Comparison of ENCODE assay signal across 23 mouse cellular contexts in the genomic region with DNA sequence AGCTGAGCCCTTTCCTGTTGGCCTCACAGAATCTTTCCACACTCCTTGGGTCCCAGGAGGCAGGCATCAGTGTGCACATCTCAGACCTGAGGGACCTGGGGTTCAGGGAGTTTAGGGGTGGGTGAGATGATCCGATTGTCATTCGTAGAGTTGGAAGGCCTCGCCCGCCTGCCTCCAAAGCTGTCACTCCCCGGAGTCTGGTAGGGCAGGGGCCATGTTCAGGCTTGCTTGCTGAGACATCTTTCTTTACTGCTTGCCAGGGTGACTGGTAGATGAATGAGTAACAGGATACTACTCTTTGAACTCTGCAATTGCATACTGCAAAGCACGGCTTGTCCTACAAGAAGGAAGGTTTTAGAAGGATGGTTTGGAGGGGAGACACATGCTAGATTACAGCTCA. TPM values are rescaled to one million over a fixed set of nuclear protein-coding genes. Genes with fewer than 3 reads are reported as not detected.
A peak's percentile ranks its signal among the peaks of the same experiment; 100 is the strongest.
DNase-seq lines count a peak whose midpoint lies in the region; ATAC-seq and TF ChIP-seq lines count a peak whose summit lies in the region.
"Had no signal": no experiment of that assay in that cellular context is flagged by ENCODE, and none has a peak within 500 bp of the region (broad histone marks: within the 10 kb centered on the region; RNA-seq: fewer than 3 reads in every experiment).

No protein-coding gene starts in this region.

- H3K9ac ChIP-seq in CH12.LX (ENCODE audit: insufficient read depth, low read depth) = no peak overlapping the region
- no peak overlapping the region for H3K9ac ChIP-seq in intestine, postnatal 0 days (ENCODE audit: low read depth, low read length)
- H3K9ac ChIP-seq in kidney, embryonic 14.5 days (ENCODE audit: low read depth, low read length) = no peak overlapping the region
- no peak overlapping the region for H3K9ac ChIP-seq in neural tube, embryonic 15.5 days (replicated peaks)
- H3K9ac ChIP-seq: heart, embryonic 15.5 days had no signal

- WGBS in intestine, postnatal 0 days = 49% methylated on average over 6 of the region's 6 CpGs
- WGBS in kidney, embryonic 14.5 days = 75% methylated on average over 6 of the region's 6 CpGs
- WGBS in neural tube, embryonic 15.5 days = 89% methylated on average over 6 of the region's 6 CpGs

- in situ Hi-C loops in CH12.LX (cut with MboI; ENCODE audit: low pct_ligation_motif_present, low pct_unique_long_range_greater_than_20kb, low sequenced_read_pairs) = no loop called here

- TF ChIP-seq CTCF in CH12.LX (conservative IDR thresholded peaks at IDR 0.05 in 1 of 2, IDR thresholded peaks at IDR 0.05 in 1 of 2; ENCODE audit: low read depth in 2 of 2, low read length in 2 of 2) = no peak
- TF ChIP-seq CTCF in intestine, postnatal 0 days (IDR thresholded peaks at IDR 0.05; ENCODE audit: low read depth) = no peak

- TF ChIP-seq EP300 in CH12.LX (IDR thresholded peaks at IDR 0.05; ENCODE audit: low read length) = peak; percentile 31; the same call in 1 of the 2 replicates

- no peaks in the 10 kb centered on the region for H3K36me3 ChIP-seq in CH12.LX (replicated peaks in 1 of 2; ENCODE audit: control insufficient read depth in 1 of 2, insufficient read depth in 1 of 2, low read length in 1 of 2)
- H3K36me3 ChIP-seq in intestine, postnatal 0 days (ENCODE audit: control insufficient read depth, insufficient read depth) = no peaks in the 10 kb centered on the region
- H3K36me3 ChIP-seq in kidney, embryonic 14.5 days (ENCODE audit: control insufficient read depth, insufficient read depth, low read length) = no peaks in the 10 kb centered on the region
- H3K36me3 ChIP-seq in neural tube, embryonic 15.5 days = no peaks in the 10 kb centered on the region
- H3K36me3 ChIP-seq: heart, embryonic 15.5 days; midbrain, embryonic 10.5 days had no signal

- TF ChIP-seq RAD21 in CH12.LX (IDR thresholded peaks at IDR 0.05; ENCODE audit: low read depth, low read length) = no peak

- no peak overlapping the region for H3K27ac ChIP-seq in CH12.LX (ENCODE audit: insufficient read depth, low read depth)
- H3K27ac ChIP-seq in intestine, postnatal 0 days (ENCODE audit: low read depth, low read length) = no peak overlapping the region
- H3K27ac ChIP-seq in kidney, embryonic 14.5 days (ENCODE audit: low read depth, low read length) = 0 out of 2 replicates have a peak overlapping the region, but pooled peaks have one; percentile 24
- no peak overlapping the region for H3K27ac ChIP-seq in neural tube, embryonic 15.5 days (replicated peaks)
- H3K27ac ChIP-seq: gastrocnemius, adult 2 months; heart, embryonic 15.5 days; left cerebral cortex, adult 2 months; macrophage; midbrain, embryonic 10.5 days had no signal

- H3K4me3 ChIP-seq in CH12.LX (replicated peaks in 1 of 3; ENCODE audit: low read depth in 2 of 3, low read length in 2 of 3, poor library complexity in 1 of 3) = no peak overlapping the region
- no peak overlapping the region for H3K4me3 ChIP-seq in intestine, postnatal 0 days (ENCODE audit: low read depth, low read length)
- no peak overlapping the region for H3K4me3 ChIP-seq in kidney, embryonic 14.5 days (ENCODE audit: low read length)
- no peak overlapping the region for H3K4me3 ChIP-seq in neural tube, embryonic 15.5 days (replicated peaks)
- H3K4me3 ChIP-seq: erythroblast, embryonic 14.5 days; gastrocnemius, adult 2 months; heart, embryonic 15.5 days; left cerebral cortex, adult 2 months; midbrain, embryonic 10.5 days had no signal

- H3K9me3 ChIP-seq in CH12.LX (replicated peaks; ENCODE audit: low read length) = no peaks in the 10 kb centered on the region
- H3K9me3 ChIP-seq in intestine, postnatal 0 days (ENCODE audit: control insufficient read depth) = no peaks in the 10 kb centered on the region
- no peaks in the 10 kb centered on the region for H3K9me3 ChIP-seq in kidney, embryonic 14.5 days (ENCODE audit: control insufficient read depth, low read length)
- no peaks in the 10 kb centered on the region for H3K9me3 ChIP-seq in neural tube, embryonic 15.5 days (replicated peaks)
- H3K9me3 ChIP-seq: heart, embryonic 15.5 days; midbrain, embryonic 10.5 days had no signal

- H3K4me1 ChIP-seq in CH12.LX (ENCODE audit: control insufficient read depth in 1 of 2, insufficient read depth in 2 of 2) = peaks cover 3 to 20% of the 10 kb centered on the region in 2 experiments
- no peaks in the 10 kb centered on the region for H3K4me1 ChIP-seq in intestine, postnatal 0 days (replicated peaks; ENCODE audit: control insufficient read depth, insufficient read depth, low read length)
- no peaks in the 10 kb centered on the region for H3K4me1 ChIP-seq in kidney, embryonic 14.5 days (ENCODE audit: control insufficient read depth, insufficient read depth, low read length)
- H3K4me1 ChIP-seq in neural tube, embryonic 15.5 days = no peaks in the 10 kb centered on the region
- H3K4me1 ChIP-seq: heart, embryonic 15.5 days; midbrain, embryonic 10.5 days had no signal

- H3K79me2 ChIP-seq in CH12.LX (replicated peaks; ENCODE audit: control insufficient read depth, extremely low read depth, insufficient read depth, poor library complexity, severe bottlenecking) = no peaks in the 10 kb centered on the region

- peak; percentile 45; the same call in 1 of the 2 replicates for ATAC-seq in intestine, postnatal 0 days
- ATAC-seq in kidney, embryonic 14.5 days (ENCODE audit: low FRiP score, low TSS enrichment) = no peak
- ATAC-seq in neural tube, embryonic 15.5 days (ENCODE audit: low FRiP score) = no peak
- ATAC-seq: CD4-positive, CD25-positive, alpha-beta regulatory T cell, adult 4 months; forebrain, embryonic 14.5 days; hindbrain, embryonic 16.5 days had no signal

- peak; percentile 27 for DNase-seq in CH12.LX (ENCODE audit: extremely low read depth)
- DNase-seq in kidney, postnatal 25 days = peak; percentile 35 to 68
- no peak for DNase-seq in adipocyte (ENCODE audit: low spot score)
- no peak for DNase-seq in cerebellum, adult 9-11 months
- DNase-seq: adrenal gland, postnatal 36 days; cerebellum, adult 9-10 months; gastrocnemius, adult 2 months; layer of hippocampus, adult 9-11 months; liver had no signal

- TF ChIP-seq POLR2A in CH12.LX (IDR thresholded peaks at IDR 0.05; ENCODE audit: low read depth, low read length) = no peak

- H3K27me3 ChIP-seq in CH12.LX (replicated peaks) = peaks cover 1% of the 10 kb centered on the region
- H3K27me3 ChIP-seq in intestine, postnatal 0 days (replicated peaks; ENCODE audit: control insufficient read depth, insufficient read depth, low read length) = no peaks in the 10 kb centered on the region
- H3K27me3 ChIP-seq in kidney, embryonic 14.5 days (ENCODE audit: control insufficient read depth, insufficient read depth, low read length) = no peaks in the 10 kb centered on the region
- H3K27me3 ChIP-seq in neural tube, embryonic 15.5 days (replicated peaks) = no peaks in the 10 kb centered on the region

- no peak overlapping the region for H3K4me2 ChIP-seq in CH12.LX (ENCODE audit: insufficient read depth, low read depth, poor library complexity, severe bottlenecking)
- no peak overlapping the region for H3K4me2 ChIP-seq in intestine, postnatal 0 days (replicated peaks; ENCODE audit: low read depth)
- no peak overlapping the region for H3K4me2 ChIP-seq in kidney, embryonic 14.5 days (replicated peaks; ENCODE audit: low read depth, low read length)
- H3K4me2 ChIP-seq in neural tube, embryonic 15.5 days = no peak overlapping the region
- H3K4me2 ChIP-seq: heart, embryonic 15.5 days had no signal

- dilution Hi-C loops in CH12.LX (cut with MboI; ENCODE audit: extremely low pct_ligation_motif_present, extremely low pct_unique_long_range_greater_than_20kb, low sequenced_read_pairs) = no loop called here

TF ChIP-seq in CH12.LX, 34 proteins besides CTCF, POLR2A, EP300 and RAD21:
- TF ChIP-seq MYC (IDR thresholded peaks at IDR 0.05; ENCODE audit: low read depth, low read length) (no peak), ZMIZ1 (IDR thresholded peaks at IDR 0.05; ENCODE audit: low read depth, low read length) (no peak), KAT2A (IDR thresholded peaks at IDR 0.05; ENCODE audit: insufficient replicate concordance, low read length) (no peak), ZKSCAN1 (IDR thresholded peaks at IDR 0.05; ENCODE audit: borderline replicate concordance, low read depth, low read length) (no peak), GABPA (IDR thresholded peaks at IDR 0.05; ENCODE audit: insufficient replicate concordance, low read depth, low read length) (no peak), POLR2AphosphoS2 (IDR thresholded peaks at IDR 0.05; ENCODE audit: low read depth, low read length) (no peak), HCFC1 (IDR thresholded peaks at IDR 0.05; ENCODE audit: low read depth, low read length) (no peak), MAZ (IDR thresholded peaks at IDR 0.05; ENCODE audit: low read depth, low read length) (no peak), NELFE (IDR thresholded peaks at IDR 0.05; ENCODE audit: low read depth, low read length) (no peak), UBTF (IDR thresholded peaks at IDR 0.05; ENCODE audit: low read depth, low read length) (no peak), TBP (conservative IDR thresholded peaks at IDR 0.05; ENCODE audit: low read depth, low read length) (no peak)

RNA-seq across cellular contexts. Expression of a gene that starts 52.0 kb away (rescaled TPM):
- not detected in 2 replicates for total RNA-seq in CH12.LX (2012; rRNA removed)
- not detected in 2 replicates for total RNA-seq in CH12.LX (2014; rRNA removed)
- not detected in 2 replicates for polyA plus RNA-seq in CH12.LX (2012; ENCODE audit: insufficient read length, low read depth)
- polyA plus RNA-seq in intestine, postnatal 0 days (2015; fragmentation: Nextera tagmentation; extraction: Ambion mirVana) = 0.76 and 0.94 TPM in 2 replicates
- 15.8 and 19.4 TPM in 2 replicates for polyA plus RNA-seq in kidney, embryonic 14.5 days (2014; fragmentation: Nextera tagmentation; extraction: Ambion mirVana)
- 3.1 and 3.6 TPM in 2 replicates for polyA plus RNA-seq in neural tube, embryonic 15.5 days (2015; fragmentation: Nextera tagmentation; extraction: Ambion mirVana)
- total RNA-seq: hematopoietic stem cell, adult 5-6 weeks; neutrophil, adult 5-6 weeks had no signal
- polyA plus RNA-seq: CD4-positive, CD25-positive, alpha-beta regulatory T cell, adult 4 months; erythroblast, embryonic 14.5 days; liver, embryonic 16.5 days; macrophage had no signal

Comparison
In these comparisons a context has a peak if more than half of its experiments do, and no peak if none do; other contexts are left out.
1. DNase-seq: peak in CH12.LX (single experiment) and kidney, postnatal 25 days (2 of 2); none in adipocyte (single experiment) and cerebellum, adult 9-11 months (single experiment).